Mouse (Mus musculus): ENCODE measurements around the gene Pdxp.
"Not testable (repeated sequence)": the region's sequence is repeated elsewhere in the genome, so short reads cannot be mapped to it uniquely, and the experiment has no call there.

Pdxp gene

GRCm38 (mm10) chr15:78913632-78914090 is at the start of gene Pdxp:
Gene Pdxp, plus strand, starts transcription at chr15:78913919.
- peak; percentile 95 to 96 for DNase-seq (ENCODE audit: low spot score in 2 of 2)

GRCm38 (mm10) chr15:78868398-78868797 is 45.3 kb upstream of the Pdxp start:
- DNase-seq (ENCODE audit: low spot score in 2 of 2) = no peak

- DNase-seq (ENCODE audit: low spot score in 2 of 2) = no peak
Measured at GRCm38 (mm10) chr15:78868826-78869233, 44.9 kb upstream of the Pdxp start.

GRCm38 (mm10) chr15:78869775-78870174 is 43.9 kb upstream of the Pdxp start:
- DNase-seq (ENCODE audit: low spot score in 2 of 2) = no peak

DNA sequence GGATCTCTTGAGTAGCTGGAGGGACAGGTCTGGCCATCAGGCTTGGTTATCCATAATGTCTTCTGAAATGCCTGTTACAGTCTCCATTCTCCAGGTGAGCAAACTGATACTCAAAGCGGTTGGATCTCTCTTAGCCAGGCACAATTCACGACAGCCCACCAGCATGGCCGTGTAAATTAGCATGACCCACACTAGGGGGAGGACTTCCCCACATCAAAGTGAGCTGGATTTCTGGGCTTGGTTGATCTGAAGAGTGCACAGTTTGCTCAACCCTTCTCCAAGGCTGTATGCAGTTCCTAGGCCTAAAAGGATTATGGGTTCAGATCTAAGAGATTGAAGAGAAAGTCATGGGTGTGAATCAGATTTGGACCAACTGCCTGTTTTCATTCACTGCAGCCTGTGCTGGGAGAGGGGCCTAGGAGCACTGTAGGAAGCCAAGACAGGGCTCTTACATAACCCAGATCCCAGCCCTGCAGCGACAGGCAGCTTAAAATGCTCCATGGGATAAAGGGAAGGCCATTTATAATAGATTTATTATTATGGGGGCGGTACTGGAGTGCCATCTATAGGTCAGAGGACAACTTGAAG is 41.6 kb upstream of the Pdxp start:
- DNase-seq (ENCODE audit: low spot score in 2 of 2) = no peak

DNA sequence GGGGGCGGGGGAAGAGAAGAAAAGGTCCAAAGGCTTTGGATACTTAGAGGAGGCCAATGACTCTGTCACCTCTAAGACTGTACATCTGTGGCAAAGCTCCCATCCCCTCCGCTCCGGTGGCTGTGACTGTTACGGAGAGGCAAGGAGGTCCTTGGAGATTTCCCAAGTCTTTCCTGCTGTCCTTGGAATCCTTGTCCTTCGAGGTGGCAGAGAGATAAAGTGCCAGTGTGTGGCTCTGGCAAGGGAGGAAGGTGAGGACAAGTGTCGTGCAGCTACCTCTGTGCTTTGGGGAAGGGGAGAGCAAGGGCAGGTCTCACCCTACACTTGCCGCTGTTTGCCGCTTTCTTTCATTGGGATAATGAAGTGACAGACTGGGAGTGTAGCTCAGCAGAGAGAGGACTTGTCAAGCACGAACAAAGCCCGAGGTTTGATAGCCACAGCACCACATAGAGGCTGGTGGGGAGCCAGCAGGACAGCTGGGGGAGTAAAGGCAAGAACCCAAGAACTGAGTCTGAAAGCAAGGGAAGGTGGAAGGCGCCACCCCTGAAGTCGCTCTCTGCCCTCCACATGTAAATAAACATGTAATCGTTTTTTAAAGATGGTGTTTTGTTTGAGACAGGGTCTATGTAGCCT is 39.8 kb upstream of the Pdxp start:
- DNase-seq (ENCODE audit: low spot score in 2 of 2) = no peak

DNA sequence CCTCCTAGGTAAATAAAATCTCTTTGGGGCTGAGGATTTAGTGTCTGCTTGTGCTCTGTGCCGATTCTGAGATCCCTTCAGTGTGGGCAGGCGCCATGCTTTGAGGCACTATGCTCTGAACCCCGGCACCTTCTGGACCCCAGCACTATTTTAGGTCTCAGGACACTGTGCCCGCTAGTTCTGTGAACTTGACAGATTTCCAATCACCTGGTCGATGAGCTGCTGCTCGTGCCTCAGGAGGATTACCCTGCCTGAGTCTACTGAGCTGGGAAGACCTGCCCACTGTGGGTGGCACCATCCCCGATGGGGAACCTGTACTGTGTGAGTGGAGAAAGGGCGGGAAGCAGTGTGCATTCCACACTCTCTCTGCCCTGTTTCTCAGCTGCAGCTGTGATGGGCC is 38.7 kb upstream of the Pdxp start:
- no peak for DNase-seq (ENCODE audit: low spot score in 2 of 2)

GRCm38 (mm10) chr15:78875537-78875936 is 38.2 kb upstream of the Pdxp start:
- no peak for DNase-seq (ENCODE audit: low spot score in 2 of 2)

DNA sequence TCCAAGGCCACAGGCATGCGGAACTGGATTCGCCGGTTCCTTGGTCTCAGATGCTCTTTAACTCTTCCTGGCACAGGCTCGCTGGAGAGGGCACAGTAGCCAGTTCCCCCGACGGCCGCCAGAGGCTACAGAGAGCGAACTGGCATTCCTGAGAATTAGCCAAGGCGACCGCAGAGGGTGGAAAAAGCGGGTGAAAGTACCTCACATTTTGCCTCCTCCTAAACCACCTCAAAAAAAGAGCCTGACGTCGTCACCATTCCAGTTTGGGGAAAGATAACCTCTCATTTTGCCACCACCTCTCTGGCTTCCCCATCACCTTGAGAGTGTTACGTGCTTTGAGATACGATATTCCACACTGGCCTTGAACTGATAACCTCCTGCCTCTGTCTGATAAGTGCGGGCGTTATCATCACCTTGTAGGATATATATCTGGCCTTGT is 37.4 kb upstream of the Pdxp start:
- DNase-seq (ENCODE audit: low spot score in 2 of 2) = peak; percentile 85 to 91

- DNase-seq (ENCODE audit: low spot score in 2 of 2) = peak; percentile 91 to 93
Measured at GRCm38 (mm10) chr15:78876991-78877809, 36.5 kb upstream of the Pdxp start, which contains the start of gene Gga1. Gene Gga1, plus strand, starts transcription at chr15:78877190.

DNA sequence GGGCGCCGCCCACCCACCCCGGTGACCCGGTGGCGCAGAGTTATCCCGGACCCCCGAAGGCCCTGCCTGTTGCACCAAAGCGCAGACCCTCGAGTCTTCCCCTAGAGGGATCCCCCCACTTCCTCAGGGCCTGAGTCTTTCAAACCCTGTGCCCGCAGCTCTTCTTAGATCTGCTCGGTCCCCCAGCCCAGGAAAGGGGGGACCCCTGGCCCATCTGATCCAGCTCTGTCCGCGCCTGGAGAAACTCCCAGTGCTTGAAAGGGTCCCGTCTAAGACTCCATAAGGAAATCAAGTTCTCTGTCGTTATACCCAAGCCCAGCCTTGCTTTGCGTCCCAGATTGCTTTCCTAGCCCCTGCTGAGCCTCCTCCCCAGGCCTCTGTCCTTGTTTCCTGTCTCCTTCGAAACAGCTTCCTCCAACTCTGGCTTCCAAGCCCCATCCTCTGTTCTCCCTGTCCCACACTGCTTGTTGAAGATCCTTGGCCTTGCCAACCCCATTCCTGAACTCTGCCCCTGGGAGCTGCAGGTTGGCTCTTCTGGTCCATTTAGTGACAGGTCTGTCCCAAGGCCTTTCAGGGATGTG is 35.8 kb upstream of the Pdxp start:
- no peak for DNase-seq (ENCODE audit: low spot score in 2 of 2)

- not testable (repeated sequence) for DNase-seq (ENCODE audit: low spot score in 2 of 2)
Measured at GRCm38 (mm10) chr15:78878792-78879516, 34.8 kb upstream of the Pdxp start.

GRCm38 (mm10) chr15:78880432-78880831 is 33.3 kb upstream of the Pdxp start:
- no peak for DNase-seq (ENCODE audit: low spot score in 2 of 2)

- DNase-seq (ENCODE audit: low spot score in 2 of 2) = no peak
Measured at GRCm38 (mm10) chr15:78881828-78882227, 31.9 kb upstream of the Pdxp start.

GRCm38 (mm10) chr15:78889401-78889853 is 24.3 kb upstream of the Pdxp start:
- DNase-seq (ENCODE audit: low spot score in 2 of 2) = no peak

- DNase-seq (ENCODE audit: low spot score in 2 of 2) = no peak
Measured at GRCm38 (mm10) chr15:78892440-78892839, 21.3 kb upstream of the Pdxp start.

DNA sequence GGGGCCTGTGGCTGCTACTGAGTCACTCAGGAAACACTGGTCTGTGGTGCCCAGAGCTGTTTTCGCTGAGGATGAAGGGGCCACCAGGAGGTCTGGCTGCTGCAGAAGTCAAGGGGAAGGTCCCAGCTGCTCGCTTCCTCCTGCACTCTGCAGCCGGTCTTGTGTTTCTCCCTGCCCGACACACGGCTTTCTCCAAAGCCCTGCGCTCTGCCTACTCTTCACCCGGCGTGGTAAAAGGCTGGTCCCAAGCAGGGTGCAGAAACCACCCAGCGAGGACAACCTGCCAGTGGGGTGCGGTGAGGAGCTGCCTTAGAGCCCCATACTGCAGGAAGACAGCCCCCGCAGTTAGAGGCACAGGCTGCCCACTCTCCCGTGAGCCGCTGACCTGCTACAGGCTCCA is 19.0 kb upstream of the Pdxp start:
- DNase-seq (ENCODE audit: low spot score in 2 of 2) = no peak

DNA sequence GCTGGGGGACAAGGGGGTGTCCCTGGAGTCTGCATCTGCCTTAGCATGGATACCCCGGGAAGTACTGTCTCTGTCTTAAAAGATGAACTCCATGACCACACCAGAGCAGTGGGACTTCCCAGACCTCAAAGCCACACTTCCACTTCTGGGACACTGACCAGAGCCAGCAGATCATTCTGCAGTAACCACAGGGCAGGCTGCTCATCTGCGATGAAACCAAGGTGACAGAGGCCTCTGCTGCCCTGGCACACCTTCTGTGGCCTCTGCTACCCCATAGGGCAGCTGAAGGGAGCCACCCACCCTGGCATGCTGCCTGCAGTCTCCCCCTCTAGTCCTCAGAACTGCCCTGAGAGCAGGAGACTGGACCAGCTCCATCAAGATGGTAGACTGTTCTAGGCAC is 18.0 kb upstream of the Pdxp start:
- no peak for DNase-seq (ENCODE audit: low spot score in 2 of 2)

DNA sequence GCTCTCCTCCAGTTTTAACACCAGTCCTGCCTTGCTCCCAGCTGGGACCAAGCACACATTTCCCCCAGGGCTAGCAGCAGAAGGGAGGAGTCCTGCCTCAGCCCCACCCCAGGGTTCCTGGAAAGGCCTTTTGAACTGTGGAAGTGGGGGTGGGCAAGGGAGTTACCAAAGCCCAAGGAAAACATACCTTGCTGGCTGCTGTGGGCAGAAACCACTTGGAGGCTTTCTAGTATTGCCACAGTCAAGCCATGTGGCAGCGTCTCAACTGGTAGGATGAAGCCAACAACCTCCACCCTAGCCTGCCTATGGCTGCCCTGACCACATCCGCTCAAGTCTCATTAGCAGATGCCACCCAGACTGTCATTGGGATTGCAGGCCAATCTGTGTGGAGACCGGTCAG is 17.6 kb upstream of the Pdxp start:
- DNase-seq (ENCODE audit: low spot score in 2 of 2) = no peak

DNA sequence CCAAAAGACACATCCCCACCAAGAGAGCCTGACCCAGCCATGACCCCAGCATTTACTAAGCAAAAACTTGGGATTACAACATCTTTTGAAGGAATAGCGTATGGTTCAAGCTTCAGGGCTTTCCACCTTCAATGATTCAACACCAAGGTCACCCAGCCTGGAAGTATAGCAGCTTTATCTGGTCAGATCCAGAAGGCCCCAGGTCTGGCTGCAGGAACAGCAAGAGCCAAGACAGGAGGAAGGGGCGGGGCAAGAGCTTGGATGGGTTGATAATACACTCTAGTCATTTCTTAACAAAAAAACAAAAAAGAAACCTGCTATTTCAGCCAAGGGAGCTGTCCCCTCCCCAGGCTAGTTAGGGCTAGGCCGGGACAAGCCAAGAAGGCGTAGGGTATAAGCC is 16.2 kb upstream of the Pdxp start:
- no peak for DNase-seq (ENCODE audit: low spot score in 2 of 2)

DNA sequence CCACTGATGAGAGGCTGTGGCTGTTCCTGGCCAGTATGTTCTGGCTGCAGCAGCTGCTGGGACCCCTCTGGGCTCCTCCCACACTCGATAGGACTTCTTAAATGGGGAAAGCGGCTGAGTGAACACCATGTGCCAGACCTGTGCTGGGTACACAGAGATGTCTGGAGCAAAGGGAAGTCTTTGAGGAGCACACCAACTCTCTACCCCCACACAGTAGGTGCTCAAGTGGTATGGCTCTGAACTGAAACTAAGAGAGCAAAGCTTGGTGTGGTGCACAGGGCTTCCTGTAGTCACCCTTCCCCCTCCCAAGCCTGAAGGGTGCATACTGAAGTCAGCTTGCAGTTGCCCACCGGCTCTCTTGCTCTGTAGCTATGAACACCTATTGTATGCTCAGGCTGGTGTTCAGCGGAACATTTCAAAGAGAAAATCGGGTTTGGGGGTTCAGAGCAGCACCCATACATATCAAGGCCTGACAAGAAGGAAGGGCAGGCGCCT is 15.2 kb upstream of the Pdxp start:
- DNase-seq (ENCODE audit: low spot score in 2 of 2) = no peak

DNA sequence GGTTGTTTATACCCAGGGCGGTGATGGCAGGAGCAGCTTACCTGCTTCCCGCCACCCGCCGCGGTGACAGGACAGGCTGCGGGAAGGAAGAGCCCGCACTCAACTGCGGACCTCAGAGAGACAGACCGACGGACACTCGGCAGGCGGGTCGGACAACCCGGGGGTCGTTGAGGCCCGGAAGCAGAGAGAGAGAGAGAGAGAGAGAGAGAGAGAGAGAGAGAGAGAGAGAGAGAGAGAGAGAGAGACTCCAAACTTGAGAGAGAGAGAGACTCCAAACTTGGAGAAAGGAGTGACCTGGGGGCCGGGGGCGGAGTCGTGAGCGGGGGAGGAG is 14.3 kb upstream of the Pdxp start, which contains the start of gene Gm49510:
Gene Gm49510 (plus strand): TSS at position 259 of the 331 bp plus-strand sequence.
- no peak for DNase-seq (ENCODE audit: low spot score in 2 of 2)

Data from urinary bladder, postnatal 4 days (tissue).